Mouse (Mus musculus) cerebellum, adult 9-10 months (tissue): ENCODE measurements at regions not wholly inside any gene's neighbourhood (a gene's known extent, or its start where the extent isn't known, plus 50 kb on each side); places are given as distances from the start of the nearest gene placed in this dataset.
A peak's percentile ranks its signal among the peaks of the same experiment; 100 is the strongest.

ENCODE experiments used
- DNase-seq: peaks from one replicate; pipeline ENCODE4 v3.0.0; 2022

- DNase-seq, result no peak
Observed at GRCm38 (mm10) chr14:103929734-103930364, 85.6 kb upstream of the Ednrb start.

DNA sequence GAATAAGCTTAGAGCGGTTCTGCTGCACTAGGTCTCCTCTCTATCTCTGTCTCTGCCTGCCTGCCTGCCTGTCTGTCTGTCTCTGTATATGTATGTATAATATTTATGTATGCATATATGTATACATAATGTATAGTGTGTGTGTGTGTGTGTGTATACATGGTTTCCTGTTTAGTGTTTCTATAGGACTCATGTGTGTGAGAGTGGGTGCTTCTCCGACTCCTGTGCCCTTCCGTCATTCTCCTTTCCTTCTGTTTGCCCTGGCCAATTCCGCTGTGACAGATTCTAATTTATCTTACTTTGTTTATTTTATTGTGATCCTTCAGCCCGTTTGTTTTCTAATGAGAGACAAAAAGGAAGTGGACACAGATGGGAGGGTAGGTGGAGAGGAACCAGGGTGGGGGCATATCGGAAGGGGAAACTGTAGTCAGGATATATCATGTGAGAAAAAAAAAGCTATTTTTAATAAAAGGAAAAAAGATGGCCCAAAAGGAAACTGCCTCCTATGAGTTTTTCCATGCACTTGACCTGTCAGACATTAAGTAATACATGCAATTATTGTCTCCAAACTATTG, 85.0 kb upstream of the Ednrb start:
- no peak for DNase-seq

- DNase-seq, result no peak
Observed at GRCm38 (mm10) chr14:103920169-103920568, 76.0 kb upstream of the Ednrb start.

DNA sequence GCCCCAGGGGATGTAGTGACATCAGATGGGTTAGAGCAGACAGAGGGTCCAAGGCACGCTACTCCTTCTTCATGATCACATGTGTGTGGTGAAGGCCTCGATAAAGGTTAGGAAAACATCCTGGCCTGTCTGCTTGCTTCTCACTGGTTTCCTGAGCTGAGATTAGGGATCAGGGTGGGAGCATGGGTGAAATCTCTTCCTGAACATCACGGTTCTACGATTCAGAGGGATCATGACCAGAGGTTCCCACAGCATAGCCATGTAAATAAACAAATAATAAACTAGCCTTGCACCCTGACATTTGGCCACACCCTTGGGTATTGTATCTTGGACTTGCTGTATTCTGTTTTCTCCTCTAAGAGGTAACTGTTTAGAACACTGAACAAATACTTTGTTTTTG, 75.2 kb upstream of the Ednrb start:
- no peak for DNase-seq

DNA sequence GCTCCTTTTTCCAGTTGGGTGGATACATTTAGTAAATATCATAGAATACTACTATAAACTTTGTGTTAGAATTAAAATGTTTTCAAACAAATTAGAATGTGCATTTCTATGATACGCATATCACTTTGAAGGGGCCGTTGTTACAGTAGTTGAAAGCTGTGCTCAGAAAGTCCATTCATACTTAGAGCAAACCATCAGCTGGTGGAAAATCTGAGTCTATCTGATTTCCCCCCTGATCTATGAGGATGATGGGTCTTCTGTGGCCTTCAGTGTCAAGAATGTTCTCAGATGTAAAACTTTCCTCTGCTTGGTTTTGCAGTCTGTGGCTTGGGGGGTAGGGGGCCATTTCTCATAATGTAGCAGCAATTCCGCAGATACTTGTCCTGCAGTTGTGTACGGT, 69.3 kb upstream of the Ednrb start:
- no peak for DNase-seq

DNA sequence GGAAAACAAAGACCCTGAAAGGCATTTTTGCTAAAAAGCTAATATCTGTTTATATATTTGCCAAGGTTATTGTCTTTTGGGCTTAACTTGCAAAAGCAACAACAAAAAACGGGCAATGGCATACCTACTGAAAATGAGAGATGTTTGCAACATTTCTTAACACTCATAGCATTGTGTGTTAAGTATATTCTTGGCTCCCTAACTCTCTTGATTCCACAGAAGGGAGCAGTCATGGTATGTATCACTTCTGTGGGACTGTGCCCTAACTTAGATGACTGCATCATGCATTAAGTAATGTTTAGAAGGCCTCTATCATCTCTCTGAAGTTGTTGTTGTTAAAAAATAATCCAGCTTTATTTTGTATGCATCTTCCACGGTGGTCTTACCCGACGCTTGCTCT, 67.5 kb upstream of the Ednrb start:
- no peak for DNase-seq

DNA sequence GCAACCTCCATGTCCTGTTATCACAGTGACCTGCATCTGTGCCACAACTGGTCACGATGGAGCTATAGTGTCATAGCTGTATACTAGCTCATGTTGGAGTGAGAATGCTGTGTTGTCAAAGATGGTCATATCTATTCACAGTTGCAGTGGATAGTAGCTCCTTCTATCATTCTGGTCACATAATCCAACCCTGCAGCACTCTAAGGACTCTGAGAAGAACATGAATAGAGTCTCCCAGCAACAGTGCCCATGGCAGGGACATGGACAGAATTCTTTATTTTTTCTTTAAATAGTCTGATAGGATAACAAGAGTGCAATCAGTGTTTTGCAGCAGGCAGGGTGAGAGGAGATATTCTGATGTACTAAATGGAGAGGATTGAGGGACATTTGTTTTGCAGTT, 67.1 kb upstream of the Ednrb start:
- no peak for DNase-seq

- no peak for DNase-seq
Observed at GRCm38 (mm10) chr14:103906417-103907070, 62.3 kb upstream of the Ednrb start.

DNA sequence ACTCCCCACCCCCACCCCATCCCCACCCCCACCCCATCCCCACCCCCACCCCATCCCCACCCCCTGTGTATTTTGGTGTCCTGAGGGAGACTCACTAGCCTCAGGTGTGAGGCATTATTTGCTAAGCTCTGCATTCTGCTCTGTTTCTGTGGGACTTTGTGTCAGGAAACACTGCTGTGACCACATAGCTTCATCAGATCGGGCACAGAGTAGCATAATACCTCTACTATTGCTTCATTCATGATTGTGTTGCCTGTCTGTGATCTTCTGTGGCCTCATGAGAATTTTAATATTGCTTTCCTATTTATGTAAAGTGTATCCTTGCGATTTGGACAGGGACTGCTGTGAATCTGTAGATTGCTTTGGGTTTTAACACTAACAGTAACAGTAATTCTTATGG, 56.6 kb upstream of the Ednrb start:
- no peak for DNase-seq

DNA sequence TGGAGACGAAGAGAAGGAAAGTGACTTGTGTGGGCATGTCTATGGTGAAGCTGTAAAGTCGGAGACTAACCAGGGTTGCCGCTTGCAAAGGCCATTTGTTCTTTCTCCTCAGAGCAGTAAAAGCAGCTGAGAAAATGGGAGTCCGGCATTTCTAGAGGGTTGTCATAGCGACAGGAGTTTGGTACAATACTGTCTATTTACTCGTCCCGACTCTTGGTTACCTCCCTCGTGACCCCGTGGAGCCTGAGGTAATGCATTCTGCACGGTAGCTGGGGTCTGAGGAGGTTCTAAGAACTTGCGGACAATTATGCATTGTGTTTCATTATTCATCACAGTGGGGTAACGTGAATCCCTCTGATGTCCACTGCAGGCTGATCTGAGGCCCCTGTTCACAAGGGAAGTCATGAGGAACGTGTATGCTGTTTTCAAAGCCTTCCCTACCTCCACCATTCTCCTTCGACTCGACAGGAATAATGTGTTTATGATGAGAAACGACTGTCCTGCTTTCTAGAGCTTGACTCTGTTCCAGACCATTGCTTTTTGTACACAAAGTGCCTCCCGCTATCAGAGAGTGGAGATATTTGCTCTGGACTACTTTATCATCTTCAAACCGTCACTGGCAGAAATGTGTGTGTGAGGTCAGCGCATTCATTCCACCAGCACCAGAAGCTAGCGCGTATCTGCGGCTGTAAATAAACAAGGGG, 55.1 kb upstream of the Ednrb start:
- peak; percentile 2 for DNase-seq

GRCm38 (mm10) chr14:103898689-103899088, 54.5 kb upstream of the Ednrb start:
- DNase-seq, result no peak

DNA sequence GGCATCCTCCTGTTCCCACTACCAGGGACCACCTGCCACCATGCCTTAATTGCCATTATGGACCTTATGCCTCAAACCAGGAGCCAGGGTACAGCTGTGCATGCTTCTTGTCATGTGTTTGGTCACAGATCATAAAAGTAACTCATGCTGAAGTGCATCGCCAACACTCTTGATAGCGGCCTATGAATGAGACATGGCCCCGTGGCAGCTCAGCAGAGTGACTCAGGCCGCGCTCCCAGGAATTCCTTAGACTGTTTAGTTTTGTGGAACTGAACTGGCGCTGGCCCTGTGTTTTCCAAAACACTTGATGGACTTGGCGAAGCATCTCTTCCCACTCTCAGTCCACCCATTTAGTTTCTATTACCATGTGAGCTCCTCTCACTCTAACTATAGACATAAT, 51.1 kb upstream of the Ednrb start:
- no peak for DNase-seq
